In the genomic region with DNA sequence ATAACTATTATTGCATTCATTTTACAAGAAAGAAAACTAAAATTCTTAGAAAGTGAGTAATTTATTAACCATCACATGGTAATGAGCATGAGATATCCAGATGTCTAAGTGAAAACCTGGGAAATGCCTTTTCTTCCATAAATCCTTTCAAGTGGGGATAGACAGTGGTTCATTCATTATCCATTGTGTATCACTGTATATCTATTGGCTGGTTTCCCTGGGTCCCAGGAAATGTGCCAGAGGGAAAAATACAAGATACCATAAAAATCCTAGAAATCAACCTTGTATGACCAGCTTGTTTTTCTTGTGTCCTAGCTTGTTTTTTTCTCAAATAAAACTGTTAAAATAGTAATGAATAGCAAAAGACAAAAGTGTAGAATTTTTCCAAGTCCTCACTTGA, we compare ENCODE assay signal across 14 mouse cellular contexts.
"Had no signal": no experiment of that assay in that cellular context is flagged by ENCODE, and none has a peak within 500 bp of the region (broad histone marks: within the 10 kb centered on the region; RNA-seq: fewer than 3 reads in every experiment).

No protein-coding gene starts in this region.

- DNase-seq: gastrocnemius, postnatal 14 days; gastrocnemius, postnatal 36 days; heart, adult 11 months; heart, adult 2 months; heart, postnatal 14 days; heart, postnatal 36 days; kidney, adult 11 months; kidney, adult 2 months; kidney, adult 9 months; kidney, postnatal 14 days; kidney, postnatal 36 days; liver; liver, embryonic 13.5 days; liver, postnatal 0 days had no signal
